Mouse (Mus musculus) ovary, postnatal 14 days (tissue): ENCODE measurements at regions not wholly inside any gene's neighbourhood (a gene's known extent, or its start where the extent isn't known, plus 50 kb on each side); places are given as distances from the start of the nearest gene placed in this dataset.
"Not testable (repeated sequence)": the region's sequence is repeated elsewhere in the genome, so short reads cannot be mapped to it uniquely, and the experiment has no call there.

ENCODE experiments used
- DNase-seq: peaks from one replicate; pipeline ENCODE4 v3.0.0; 2022; ENCODE audit warnings: low spot score

DNA sequence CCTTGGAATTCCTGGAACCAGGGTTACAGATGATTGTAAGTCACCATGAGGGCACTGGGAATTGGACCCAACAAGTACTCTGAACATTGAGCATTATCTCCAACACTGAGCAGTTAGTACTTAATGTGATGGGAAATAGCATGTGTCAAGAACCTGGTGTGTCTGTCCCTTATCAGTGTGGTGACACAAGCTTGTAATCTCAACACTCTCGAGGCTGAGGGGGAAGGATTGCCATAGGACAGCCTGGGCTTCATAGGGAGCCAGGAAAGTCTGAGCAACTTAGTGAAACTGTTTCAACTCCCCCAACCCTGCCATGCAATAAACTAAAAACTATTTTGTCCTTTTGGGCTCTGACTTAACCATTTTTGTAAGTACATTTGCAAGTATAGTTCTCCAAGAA lies 100.0 kb downstream of the Wdr20rt start:
- DNase-seq = no peak

DNA sequence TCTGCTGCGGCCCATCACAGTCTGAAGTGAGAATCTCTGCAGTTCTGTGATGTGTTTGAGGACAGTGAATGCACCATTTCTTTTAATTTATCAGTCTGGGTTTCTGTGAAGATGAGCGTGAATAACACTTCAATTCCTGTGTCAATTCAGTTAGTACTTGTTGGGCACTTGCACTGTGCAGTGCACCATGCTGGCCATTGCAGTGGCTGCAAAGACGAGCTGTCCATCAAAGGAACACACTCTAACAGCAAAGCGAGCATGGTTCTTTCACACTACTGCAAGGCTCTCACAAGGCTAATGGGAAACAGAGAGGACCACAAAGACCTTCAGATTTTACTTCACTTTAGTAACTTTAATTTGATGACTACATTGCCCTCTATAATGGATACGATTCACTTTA lies 103.2 kb downstream of the Wdr20rt start:
- DNase-seq = no peak

DNA sequence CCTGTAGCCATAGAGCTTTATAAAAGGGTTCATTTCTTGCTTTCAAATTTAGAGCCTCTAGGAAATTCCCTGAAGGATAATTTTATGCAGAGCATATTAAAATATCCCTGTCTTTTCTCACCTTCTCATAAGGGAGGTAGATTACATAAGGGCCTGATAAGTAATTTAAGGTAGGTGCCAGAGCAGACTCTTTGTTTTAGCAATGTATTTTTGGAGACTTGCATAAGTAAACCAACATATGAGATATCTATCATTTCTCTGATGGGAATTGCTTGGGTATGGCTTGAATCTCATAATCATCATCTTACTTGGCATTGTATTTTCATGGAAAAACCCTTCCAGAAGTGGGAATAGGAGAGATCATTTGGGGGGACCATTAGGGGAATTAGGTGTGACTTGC lies 104.4 kb downstream of the Wdr20rt start:
- no peak for DNase-seq

DNA sequence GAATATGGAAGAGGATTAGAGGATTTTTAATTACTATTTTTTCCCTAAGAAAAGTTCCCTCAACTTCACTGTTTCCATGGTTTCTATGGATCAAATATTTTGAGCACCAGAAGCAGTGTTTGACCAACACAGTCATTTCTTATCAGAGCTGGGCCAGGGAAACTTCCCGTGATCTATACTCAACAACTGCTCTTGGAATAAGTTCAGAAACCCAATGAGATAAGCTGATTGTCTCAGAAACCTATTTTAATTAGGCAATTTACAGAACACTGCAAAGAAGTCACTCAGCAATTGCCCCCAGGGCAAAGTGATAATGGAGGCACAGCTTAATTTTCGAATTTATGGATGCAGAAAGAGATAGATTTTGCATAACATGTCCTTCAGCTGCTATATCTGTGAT lies 114.7 kb downstream of the Wdr20rt start:
- no peak for DNase-seq

DNA sequence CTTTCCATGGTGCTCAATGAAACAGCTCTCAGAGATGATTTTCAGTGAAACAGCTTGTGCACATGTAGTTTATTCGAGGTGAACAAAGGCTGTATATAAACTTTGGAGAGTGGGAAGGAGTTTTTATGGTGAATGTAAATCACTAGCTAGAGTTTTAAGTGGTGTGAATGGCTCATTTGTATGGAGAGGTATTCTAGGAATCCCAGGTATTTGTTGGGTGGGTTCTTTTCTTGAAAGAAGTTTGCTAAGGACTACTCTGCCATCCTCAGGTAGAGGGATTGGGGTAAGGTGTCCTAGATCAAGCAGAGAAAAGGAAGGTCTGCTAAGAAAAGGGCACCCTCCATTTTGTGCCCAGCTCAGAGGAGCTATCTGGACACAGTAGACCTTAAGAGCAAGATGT lies 121.9 kb downstream of the Wdr20rt start:
- DNase-seq = no peak

DNA sequence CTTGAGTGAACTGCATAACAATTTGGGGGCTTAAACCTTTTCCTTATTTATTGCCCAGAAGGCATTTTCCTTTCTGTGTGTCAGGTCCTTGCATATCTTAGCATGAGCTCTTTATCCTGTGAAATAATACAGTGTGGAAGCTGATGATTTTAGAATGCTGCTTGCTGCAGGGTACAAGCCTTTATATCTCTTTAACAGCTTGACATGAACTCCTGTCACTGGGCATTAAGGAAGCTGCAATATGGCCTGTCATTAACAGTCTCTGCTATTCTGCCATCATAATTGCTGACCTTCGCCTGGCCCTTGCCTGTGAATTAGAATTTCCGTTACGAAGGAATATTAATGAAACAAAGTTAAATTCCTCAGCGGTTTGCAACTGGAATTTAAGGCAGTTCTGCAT lies 124.2 kb downstream of the Wdr20rt start:
- DNase-seq = no peak

DNA sequence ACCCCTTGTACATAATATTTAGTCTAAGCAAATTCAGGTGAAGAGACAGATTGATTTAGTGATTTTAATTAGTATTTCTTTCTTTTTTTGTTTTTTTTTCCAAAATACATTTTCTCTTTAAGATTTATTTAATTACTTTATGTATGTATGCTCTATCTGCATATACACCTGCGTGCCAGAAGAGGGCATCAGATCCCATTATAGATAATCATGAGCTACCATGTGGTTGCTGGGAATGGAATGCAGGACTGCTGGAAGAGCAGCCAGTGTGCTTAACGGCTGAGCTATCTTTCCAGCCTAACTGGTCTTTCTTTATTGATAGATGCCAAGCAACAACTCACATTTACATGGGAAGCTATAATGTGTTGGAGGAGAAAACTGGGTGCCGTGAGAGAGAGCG lies 138.9 kb downstream of the Wdr20rt start:
- no peak for DNase-seq

DNA sequence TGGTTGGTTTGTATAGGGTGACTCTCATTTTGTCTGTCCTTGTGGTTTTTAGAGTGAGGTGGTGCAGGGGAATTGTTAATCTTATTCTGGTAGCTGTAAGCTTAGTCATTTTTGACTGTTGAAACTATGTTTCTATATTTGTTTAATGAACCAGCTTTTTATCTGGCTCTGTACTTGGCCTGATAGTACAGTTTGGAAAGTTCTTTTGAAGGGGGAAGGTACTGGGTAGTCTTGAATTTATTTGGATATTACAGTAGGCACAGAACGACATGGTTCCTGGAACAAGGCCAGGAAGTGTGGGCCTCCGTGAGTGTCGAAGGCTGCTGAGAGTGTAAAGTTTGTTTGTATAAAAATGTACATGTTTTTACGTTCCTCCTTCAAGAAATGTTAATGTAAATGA lies 142.0 kb downstream of the Wdr20rt start:
- DNase-seq = no peak

DNA sequence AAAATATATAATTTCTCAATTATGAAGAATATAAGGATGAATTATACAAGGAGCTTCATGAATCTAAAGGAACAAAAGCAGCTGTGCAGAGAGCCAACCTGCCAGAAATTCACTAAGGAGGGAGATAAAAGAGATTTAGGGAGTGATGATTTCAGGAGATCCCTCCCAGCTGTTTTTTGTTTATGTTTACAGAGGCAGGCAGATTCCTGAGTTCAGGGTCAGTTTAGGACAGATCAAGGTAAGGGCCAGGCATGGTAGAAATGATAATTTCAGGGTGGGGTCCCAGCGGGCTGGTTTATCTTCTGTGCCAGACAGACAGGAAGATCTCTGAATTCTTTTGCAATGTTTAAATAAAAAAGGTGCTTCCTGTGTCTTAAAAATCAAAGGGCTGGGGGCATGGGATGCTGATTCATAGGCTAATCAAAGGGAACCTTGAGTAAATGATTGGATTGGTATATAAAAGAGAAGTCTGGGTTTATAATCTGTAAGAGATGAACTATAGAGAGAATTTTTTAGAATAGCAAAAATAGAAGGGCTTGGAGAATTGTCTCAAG lies 142.6 kb downstream of the Wdr20rt start:
- no peak for DNase-seq

DNA sequence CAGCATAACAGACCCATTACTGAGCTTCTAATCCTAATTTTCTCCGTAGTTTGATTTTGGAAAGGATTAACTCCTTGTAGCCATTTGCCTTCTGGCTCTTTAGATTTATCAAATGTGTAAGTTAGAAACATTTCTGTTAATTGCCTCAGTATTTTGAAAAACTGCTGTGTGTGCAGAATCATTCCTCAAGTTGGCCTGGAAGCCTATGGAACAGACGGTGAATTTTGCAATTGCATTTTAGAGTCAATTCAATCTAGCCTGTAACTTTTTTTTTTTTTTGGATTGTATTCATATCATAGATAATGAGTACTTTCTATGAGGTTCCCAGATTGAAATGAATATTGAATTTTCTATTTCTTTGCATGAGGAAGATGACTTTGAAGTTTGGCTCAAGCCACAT lies 146.3 kb downstream of the Wdr20rt start:
- no peak for DNase-seq

DNA sequence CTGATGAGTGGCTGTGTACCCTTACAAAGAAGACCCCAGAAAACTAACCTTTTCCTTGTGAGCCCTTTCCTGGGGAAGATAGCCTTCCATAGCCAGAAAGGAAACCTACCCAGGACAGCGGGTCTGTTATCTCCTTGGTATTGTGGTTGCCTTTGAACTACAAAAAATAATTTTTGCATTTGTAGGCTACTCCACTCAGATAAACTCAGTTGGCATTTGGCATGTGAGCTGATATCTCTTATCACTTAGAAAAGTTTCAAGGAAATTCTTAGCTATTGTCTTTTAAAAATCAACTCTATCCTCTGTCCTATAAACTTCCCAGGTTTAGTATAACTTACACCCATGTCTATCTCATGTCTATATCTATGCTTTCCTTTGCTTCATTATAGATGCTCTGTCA lies 154.0 kb downstream of the Wdr20rt start:
- no peak for DNase-seq

DNA sequence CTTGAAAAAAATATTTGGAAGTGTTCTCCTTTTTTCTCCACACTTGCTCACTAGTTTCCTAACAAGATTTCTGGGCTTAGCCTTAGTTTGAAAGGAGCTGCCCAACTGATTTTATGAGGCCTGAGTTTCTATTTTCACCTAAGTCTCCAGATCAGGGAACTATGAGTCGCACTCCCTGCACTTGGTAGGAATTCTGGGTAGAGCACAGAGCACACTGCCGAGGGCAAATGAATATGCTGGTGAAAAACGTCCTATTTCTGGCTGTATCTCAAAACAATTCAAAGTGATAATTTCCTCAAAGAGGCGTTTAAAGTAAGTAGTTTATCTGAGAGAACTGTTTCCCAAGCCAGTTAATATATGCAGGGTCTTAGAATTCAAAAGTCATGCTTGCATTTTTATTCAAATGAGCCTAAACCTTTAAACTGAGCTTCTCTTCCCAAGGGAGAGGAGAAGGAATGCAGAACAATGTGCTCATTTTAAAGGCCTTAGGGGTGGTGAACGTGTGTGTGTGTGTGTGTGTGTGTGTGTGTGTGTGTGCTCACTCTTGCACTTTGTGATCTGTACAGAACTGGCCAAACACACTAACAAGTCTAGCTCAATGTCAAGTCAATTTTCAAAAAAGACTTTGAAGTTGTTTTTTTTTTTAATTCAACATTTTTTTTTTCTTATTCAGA lies 156.9 kb downstream of the Wdr20rt start:
- DNase-seq = no peak

DNA sequence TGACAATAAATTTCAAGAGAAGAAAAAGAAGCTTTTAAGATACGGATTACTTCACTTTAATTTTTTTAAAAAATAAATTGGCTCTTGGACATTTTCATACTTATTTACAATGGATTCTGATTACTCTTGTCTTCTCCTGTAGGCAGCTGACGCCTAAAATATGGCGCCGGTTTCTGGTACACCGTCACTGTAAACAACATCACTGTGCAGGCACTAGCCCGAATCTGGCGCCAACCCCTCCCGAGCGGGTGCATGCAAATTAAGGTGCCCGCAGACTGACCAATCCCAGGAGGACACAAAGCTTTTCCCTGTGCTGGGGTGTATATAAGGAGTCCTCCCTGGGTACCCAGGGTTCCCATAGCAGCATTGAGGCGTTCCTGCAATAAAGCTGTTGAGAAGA lies 157.5 kb downstream of the Wdr20rt start:
- not testable (repeated sequence) for DNase-seq

DNA sequence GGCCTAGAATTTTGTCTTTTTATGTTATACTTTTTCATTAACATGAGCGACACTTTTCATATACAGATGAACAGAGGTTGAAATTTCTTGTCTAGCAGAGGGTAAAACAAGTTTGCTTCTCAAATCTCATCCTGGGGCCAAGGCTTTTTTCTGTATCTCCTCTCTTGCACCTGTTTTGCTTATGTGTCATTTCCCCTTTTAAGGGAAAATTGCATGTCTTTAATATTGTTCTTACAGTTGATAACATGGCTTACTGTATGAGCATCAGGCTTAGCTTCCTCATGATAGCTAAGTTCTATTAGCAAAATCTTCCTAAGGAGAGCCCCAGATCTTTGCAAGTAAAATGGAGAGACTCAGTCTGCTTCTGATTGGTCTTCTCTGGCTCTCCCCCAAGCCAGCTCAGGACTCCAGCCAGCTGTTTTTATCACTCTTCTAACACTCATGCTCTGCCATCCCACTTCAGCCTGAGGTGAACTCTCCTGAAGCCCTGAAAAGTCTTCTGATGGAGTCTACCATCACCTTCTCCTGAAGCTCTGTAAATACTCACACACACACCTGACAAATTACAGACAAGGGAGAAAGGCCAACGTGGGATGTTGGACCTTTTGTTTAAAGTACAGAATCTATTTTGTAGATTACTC lies 160.8 kb downstream of the Wdr20rt start:
- DNase-seq = no peak

DNA sequence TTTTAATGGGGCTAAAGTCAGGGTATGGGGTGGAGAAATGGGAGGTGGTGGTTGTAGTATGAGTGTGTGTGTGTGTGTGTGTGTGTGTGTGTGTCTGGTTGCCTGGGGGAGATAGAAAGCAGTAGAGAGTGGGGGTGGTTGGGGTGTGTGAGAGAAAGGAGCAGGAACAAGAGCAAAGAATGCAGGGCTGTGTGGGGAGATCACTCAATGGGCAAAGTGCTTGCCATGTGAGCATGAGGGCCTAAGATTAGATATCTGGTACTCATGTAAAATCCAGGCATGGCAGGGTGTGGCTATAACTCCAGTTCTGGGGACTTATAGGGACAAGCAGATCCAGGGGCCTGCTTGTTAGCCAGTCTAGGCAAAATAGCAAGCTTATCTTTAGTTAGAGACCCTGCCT lies 161.7 kb downstream of the Wdr20rt start:
- no peak for DNase-seq

DNA sequence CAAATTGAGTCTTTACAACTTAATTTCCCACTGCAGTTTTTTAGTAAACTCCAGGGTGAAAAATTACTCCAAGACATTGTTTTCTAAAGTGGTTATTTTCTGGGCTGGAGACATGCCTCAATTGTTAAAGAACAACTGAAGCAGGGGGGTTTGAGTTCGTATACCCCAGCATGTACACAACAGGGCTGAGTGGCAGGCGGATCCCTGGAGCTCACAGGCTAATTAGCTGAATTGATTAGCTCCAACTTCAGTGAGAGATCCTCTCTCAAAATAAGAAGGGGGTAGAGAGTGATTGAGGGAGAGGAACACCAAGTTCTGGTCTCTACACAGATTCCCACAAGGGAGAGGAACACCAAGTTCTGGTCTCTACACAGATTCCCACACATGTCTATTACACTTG lies 164.2 kb downstream of the Wdr20rt start:
- DNase-seq = no peak

DNA sequence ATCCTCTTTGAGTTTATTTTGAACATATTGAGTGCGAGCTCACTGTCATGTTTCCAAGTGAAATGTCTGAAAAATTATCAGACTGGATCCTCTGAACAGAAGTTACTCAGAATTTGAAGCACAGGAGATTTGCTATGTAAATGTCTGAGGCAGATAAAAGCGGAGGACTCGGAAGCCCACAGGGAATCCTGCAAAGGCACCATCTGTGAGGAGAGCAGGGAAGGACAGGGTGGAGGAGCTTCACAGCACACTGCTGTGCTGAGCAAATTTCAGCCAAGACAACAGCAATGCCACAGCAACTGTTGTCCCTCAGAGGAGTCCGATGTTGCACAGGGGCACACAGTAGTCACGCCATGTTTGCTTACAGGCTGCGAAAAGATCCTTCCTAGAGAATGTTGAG lies 165.0 kb downstream of the Wdr20rt start:
- DNase-seq = no peak

DNA sequence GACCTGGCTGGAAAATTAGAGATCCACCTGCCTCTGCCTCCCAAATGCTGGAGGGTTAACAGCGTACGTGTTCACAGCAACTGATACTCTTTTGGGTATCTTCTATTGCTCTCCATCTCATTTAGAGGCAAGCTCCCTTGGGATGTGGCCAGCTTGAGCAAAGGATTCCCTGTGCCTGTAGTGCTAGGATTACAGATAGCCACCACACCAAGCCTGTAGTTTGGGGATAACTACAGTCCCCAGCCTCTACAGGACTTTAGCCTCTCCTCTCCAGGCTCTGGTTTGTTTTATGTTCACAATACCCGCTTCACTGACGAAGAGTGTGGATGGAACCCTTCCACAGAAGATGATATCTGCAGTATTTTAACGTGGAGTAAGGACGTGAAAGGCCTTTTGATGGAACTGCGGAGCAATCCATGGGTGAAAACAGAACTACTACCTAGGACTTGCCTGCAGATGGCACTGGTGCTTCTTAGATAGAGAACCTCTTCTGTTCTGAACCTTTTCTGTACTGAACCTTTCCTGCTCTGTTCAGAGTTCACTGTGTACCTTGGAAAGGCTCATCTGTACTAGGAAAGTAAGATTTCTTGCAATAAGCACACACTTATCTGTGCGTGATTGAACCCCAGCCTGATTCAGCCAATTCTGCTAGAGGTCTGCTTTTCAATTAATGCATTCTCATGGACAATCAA lies 176.6 kb downstream of the Wdr20rt start:
- DNase-seq = peak; percentile 5

DNA sequence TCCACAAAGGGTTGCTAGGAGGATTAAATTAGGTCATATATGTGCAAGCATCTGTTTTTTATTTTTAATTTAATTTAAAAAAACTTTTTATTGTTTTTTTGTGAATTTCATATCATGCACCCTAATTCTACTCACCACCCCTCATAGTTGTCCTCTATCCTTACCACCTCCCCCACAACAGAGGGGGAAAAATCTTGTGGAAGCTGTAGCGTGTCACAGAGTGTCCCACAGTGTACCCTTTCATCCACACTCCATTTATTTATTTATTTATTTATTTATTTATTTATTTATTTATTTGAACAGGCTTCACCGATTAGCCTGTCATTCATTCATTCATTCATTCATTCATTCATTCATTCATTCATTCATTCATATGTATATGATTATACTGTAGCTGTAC lies 177.8 kb downstream of the Wdr20rt start:
- no peak for DNase-seq

DNA sequence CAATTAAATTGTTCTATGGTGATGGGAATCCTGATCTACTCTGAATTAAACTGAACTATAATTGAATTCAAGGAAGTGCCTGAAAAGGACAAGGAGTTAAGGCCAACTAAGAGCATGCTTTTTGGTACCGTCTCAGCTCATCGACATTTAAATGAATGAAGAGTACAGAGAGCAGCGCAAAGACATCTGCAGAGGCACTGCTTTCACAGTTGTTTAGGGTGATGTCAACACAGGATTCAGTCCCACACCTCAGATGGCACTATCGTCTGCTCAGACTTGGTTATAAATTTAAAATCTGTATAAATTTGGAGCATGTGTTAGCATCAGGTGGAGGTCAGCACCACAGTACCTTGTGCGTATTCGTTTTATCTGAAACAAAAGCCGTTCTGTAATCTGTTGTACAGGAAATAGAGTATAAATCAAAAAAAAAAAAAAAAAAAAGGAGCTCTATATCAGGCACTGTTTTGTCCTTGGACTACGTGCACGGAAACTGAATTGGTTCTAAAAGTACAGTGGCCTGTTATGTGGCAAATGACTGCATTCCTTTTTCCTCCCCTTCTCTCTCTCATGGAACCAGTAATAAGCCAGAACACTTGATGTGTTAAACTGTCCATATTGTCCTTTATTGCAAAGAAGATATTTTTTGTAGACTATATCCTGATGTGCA lies 187.8 kb downstream of the Wdr20rt start:
- DNase-seq = no peak

DNA sequence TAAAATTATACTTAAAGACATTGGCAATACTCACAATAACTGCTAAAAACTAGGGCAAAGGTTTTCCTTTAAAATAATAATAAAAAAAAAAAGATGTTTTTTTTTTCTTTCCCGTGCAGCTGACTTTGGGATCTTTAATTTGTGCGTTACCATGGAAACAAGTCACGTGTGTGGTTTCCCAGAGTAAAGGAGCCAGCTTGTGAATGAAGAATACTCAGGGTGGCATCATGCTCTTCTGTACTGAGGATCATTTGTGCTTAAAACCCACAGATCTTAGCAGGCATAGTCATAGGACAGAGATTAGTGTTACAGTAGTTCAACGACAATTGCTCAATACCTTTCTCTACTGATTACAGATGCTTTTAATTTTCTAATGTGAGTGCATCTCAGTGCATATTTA lies 189.1 kb downstream of the Wdr20rt start:
- DNase-seq = no peak

DNA sequence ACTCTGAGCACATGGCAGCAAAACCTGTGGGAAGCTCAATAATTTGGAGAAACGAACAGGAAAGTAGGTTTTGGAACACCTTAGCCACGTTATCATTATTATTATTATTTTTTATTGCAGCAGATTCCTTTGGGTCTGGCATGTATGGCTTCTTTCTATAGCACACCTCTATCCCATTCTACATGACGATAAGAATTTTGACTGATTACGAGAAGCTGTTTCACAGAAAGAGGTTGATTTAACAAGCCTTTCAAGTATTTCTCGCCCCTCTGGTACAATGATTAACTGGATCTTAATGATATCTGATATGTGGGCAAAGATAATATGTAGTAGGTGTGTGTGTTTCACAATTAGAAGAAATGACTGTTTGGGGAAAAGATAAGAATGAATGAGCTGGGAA lies 191.6 kb downstream of the Wdr20rt start:
- no peak for DNase-seq

DNA sequence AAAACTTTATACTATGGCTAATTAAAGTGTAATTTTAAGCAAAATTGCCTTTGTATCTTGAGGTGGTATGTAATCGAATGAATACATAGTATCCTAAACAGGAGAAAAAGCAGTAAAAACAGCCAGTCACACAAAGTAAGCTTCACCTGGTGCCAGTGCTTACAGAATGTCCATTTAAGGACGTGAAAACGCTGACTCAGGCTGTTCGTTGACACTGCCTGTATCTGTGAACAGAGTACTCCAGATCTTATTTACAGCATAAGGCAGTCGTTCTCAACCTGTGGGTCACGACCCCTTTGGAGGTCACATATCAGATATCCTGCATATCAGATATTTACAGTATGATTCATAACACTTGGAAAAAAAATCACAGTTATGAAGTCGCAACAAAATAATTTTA lies 194.8 kb downstream of the Wdr20rt start:
- no peak for DNase-seq
